Mouse (Mus musculus) forebrain, embryonic 15.5 days (tissue): ENCODE measurements around the gene Mybpc1. TPM values are rescaled to one million over a fixed set of nuclear protein-coding genes. Genes with fewer than 3 reads are reported as not detected.

Source experiments
- ATAC-seq: fragments of 200-750 bp; cut with Nextera tagmentation; replicated peaks from 2 replicates; pipeline ENCODE4 v1.8.0; 2017; ENCODE audit warnings: mild to moderate bottlenecking, moderate TSS enrichment, moderate library complexity
- H3K27ac ChIP-seq: fragments of 300-500 bp; sonication (generic); replicated peaks from 2 replicates; pipeline ENCODE4 v1.5.1; 2015; ENCODE audit warnings: mild to moderate bottlenecking, inconsistent platforms
- H3K27me3 ChIP-seq: fragments of 300-500 bp; sonication (generic); 2 replicates; pipeline ENCODE4 v1.6.1; 2015; ENCODE audit warnings: inconsistent platforms
- H3K36me3 ChIP-seq: fragments of 300-500 bp; sonication (generic); 2 replicates; pipeline ENCODE4 v1.6.1; 2015; ENCODE audit warnings: mild to moderate bottlenecking, inconsistent platforms
- H3K4me1 ChIP-seq: fragments of 300-500 bp; sonication (generic); 2 replicates; pipeline ENCODE4 v1.6.1; 2015; ENCODE audit warnings: inconsistent platforms
- H3K4me2 ChIP-seq: fragments of 300-500 bp; sonication (generic); replicated peaks from 2 replicates; pipeline ENCODE4 v1.6.1; 2015; ENCODE audit warnings: mild to moderate bottlenecking, inconsistent platforms
- H3K4me3 ChIP-seq: fragments of 300-500 bp; sonication (generic); 2 replicates; pipeline ENCODE4 v1.5.1; 2015; ENCODE audit warnings: mild to moderate bottlenecking, inconsistent platforms
- H3K9ac ChIP-seq: fragments of 300-500 bp; sonication (generic); replicated peaks from 2 replicates; pipeline ENCODE4 v1.6.1; 2015; ENCODE audit warnings: mild to moderate bottlenecking, inconsistent platforms
- H3K9me3 ChIP-seq: fragments of 300-500 bp; sonication (generic); 2 replicates; pipeline ENCODE4 v1.6.1; 2016; ENCODE audit warnings: inconsistent platforms
- WGBS: fragments of 180-500 bp; shearing (Covaris S2); methylation state at CpG from one replicate; pipeline ENCODE4 v1.1.7; 2015; ENCODE audit warnings: mixed read lengths; 5-methylcytosine and 5-hydroxymethylcytosine counted together
- polyA plus RNA-seq: library from polyadenylated mRNA; unstranded; fragments of >200 nt; fragmentation: Nextera tagmentation; extraction: Ambion mirVana; gene quantifications from 2 replicates; pipeline ENCODE4 v1.2.1, GENCODE M21; 2015

Mybpc1 gene
- 0.99 and 1.6 TPM in 2 replicates for polyA plus RNA-seq

DNA sequence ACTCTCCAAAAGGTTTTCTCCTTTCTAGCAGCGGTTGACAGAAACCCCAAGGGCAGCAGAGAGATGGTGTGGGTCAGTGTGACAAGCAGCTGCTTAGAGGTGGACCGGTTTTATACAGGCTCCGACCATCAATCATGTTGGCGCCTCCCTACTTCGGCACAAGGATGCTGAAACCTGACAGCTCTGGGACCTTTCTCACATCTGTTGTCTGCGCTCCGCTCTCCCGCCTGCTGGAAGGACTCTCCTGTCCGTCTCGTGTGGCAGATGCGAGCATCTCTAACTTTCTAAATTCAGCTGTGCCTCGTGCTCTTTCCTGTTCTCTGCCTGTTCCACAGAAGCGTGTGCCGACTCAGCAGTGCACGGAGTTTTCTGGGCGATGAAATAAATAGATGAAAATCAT, at the start of gene Mybpc1:
TSS of gene Mybpc1 (minus strand) at position 210 of the 400 bp plus-strand sequence.
- Histone ChIP-seq H3K4me3 (no peak within 1 kb of the TSS), H3K9me3 (no peaks in the 10 kb centered on the region), H3K27me3 (no peaks in the 10 kb centered on the region), H3K36me3 (no peaks in the 10 kb centered on the region), H3K4me2 (no peak within 1 kb of the TSS), H3K9ac (no peak within 1 kb of the TSS), H3K4me1 (peaks cover 9% of the 10 kb centered on the region), H3K27ac (no peak within 1 kb of the TSS)
- no peak for ATAC-seq
- 54% methylated on average over 16 of the region's 16 CpGs for WGBS

DNA sequence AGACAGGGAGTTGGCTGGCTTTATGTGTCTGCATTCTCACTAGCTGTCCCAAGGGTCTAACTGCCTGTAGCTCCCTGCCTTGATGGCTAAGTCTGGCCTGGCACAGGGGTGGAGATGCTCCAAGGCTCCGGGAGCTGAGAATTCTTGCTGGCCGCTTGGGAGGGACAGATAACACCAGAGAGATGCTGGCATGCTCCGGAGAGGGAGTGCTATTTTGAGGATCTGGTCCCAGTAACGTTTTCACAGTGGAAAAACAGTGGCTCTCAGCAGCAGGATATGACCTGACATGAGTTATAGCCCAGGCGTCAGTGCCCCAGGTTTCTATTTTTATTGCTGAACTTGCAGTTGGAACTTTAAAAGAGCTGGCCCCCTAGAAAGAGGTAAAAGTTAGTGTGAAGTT, 40.5 kb upstream of the Mybpc1 start:
- no peak overlapping the region for H3K27ac ChIP-seq
- no peaks in the 10 kb centered on the region for H3K9me3 ChIP-seq
- no peaks in the 10 kb centered on the region for H3K4me1 ChIP-seq
- no peak for ATAC-seq
- no peak overlapping the region for H3K9ac ChIP-seq
- H3K4me3 ChIP-seq: no peak overlapping the region
- no peak overlapping the region for H3K4me2 ChIP-seq
- no peaks in the 10 kb centered on the region for H3K36me3 ChIP-seq
- 74% methylated on average over 5 of the region's 5 CpGs for WGBS
- H3K27me3 ChIP-seq: no peaks in the 10 kb centered on the region

DNA sequence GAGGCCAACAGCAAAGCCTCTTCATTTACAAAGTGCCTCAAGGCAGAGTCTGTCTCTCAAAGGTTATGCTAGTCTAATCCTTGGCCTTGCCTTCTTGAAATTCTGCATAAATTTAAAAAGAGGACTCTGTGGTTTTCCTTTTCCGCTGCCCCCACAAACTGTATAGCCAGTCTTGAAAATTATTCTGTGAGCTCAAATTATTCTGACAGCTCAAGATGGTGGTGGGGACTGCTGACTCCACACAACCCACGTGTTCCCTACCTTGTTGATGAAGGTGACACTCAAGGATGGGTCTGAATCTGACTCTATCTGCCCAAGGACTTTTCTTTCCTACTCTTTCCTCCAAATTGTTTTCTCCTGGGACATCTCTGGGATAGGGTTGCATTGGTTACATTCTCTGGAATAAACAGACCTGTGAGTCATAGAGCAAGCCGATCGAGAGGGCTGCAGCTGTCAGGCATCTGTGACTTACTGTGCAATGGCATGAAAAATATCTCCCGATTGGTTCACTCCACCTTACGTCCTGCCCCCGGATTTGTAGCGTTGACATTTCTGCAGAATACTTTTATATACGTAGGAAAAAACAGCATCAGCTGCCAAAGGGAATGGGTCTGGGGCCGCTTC, 26.5 kb upstream of the Mybpc1 start:
- Histone ChIP-seq H3K9ac (no peak overlapping the region), H3K4me3 (no peak overlapping the region), H3K27me3 (no peaks in the 10 kb centered on the region), H3K27ac (no peak overlapping the region), H3K9me3 (no peaks in the 10 kb centered on the region), H3K4me2 (no peak overlapping the region), H3K4me1 (no peaks in the 10 kb centered on the region), H3K36me3 (no peaks in the 10 kb centered on the region)
- 86% methylated on average over 10 of the region's 10 CpGs for WGBS
- ATAC-seq: no peak

DNA sequence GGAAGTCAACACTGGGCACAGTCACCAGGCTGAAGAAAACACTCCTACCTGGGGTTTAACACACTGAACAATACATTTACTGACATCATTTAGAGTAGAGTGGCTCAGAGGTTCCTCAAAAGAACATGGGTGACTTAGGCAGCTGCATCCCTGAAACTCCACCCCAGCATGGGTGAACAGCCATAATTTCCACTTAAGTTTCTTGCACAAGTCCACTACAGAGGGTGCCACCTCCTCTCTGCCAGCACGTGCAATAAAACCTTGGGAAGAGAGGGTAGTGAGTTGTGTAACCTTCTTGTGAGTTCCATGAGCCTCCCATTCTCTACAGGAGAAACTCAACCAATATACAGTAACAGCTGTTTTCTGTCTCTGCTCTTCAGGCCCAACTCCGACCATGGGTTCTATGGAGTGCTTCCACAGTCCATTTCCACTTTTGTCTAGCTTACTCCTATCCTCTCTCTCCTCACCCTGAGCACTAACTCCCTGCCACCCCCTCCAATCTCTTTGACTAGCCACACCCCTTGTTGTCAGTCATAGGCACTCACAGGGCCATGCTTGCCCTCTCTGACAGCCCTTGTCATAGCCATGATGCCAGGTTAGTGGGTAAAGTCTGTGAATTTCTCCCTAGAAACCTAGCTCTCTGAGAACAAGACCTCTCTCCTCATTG, 25.8 kb upstream of the Mybpc1 start:
- no peak overlapping the region for H3K4me3 ChIP-seq
- no peak overlapping the region for H3K27ac ChIP-seq
- ATAC-seq: no peak
- no peaks in the 10 kb centered on the region for H3K4me1 ChIP-seq
- 78% methylated on average over 2 of the region's 2 CpGs for WGBS
- no peaks in the 10 kb centered on the region for H3K27me3 ChIP-seq
- H3K36me3 ChIP-seq: no peaks in the 10 kb centered on the region
- H3K9ac ChIP-seq: no peak overlapping the region
- no peaks in the 10 kb centered on the region for H3K9me3 ChIP-seq
- no peak overlapping the region for H3K4me2 ChIP-seq

DNA sequence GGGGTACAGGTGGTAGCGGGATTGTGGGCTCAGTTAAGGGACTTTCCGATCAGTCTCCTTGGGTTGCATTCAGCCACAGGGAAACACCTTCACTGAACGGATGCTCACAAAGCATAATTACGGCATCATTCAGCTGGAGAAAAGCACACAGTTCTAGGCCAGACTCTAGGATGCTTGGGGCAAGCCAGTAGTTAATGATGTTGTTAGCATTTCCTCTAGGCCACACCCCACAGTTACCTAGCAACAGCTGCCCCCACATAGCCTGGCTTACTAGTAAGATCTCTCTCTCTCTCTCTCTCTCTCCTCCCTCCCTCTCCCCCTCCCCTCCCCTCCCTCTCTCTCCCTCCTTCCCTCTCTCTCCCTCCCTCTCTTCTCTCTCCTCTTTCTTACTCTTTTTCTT, 22.1 kb upstream of the Mybpc1 start:
- no peak overlapping the region for H3K27ac ChIP-seq

DNA sequence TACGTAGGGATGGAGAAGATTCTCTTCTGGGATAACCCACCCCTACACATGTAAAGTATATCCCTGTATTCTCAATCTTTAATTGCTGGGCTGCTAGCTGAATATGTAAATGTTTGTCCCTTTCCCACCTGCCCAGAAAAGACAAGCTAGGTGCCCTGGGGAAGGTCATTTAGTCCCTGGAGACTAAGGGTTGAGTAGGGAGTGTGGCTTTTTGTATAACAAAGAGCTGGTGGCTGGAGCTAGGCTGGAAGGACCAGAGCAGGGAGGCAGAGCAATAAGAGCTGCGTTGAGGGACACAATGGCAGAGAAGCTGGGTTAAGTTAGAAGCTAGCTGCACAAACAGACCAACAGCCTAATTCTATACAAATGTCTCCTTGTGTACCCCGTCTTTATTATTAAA, 21.2 kb upstream of the Mybpc1 start:
- Histone ChIP-seq H3K9me3 (no peaks in the 10 kb centered on the region), H3K9ac (no peak overlapping the region), H3K4me2 (no peak overlapping the region), H3K27ac (no peak overlapping the region), H3K36me3 (no peaks in the 10 kb centered on the region), H3K27me3 (no peaks in the 10 kb centered on the region), H3K4me1 (no peaks in the 10 kb centered on the region), H3K4me3 (no peak overlapping the region)
- ATAC-seq: no peak
- WGBS: 68% methylated on average over 3 of the region's 3 CpGs

More for the DNA sequence above, 22.1 kb upstream of the Mybpc1 start:
- H3K9me3 ChIP-seq: no peaks in the 10 kb centered on the region
- 45% methylated on average over 4 of the region's 4 CpGs for WGBS
- no peaks in the 10 kb centered on the region for H3K4me1 ChIP-seq
- no peaks in the 10 kb centered on the region for H3K27me3 ChIP-seq
- H3K36me3 ChIP-seq: no peaks in the 10 kb centered on the region
- H3K9ac ChIP-seq: no peak overlapping the region
- ATAC-seq: no peak; the same call in 1 of the 2 replicates
- no peak overlapping the region for H3K4me3 ChIP-seq
- H3K4me2 ChIP-seq: no peak overlapping the region

DNA sequence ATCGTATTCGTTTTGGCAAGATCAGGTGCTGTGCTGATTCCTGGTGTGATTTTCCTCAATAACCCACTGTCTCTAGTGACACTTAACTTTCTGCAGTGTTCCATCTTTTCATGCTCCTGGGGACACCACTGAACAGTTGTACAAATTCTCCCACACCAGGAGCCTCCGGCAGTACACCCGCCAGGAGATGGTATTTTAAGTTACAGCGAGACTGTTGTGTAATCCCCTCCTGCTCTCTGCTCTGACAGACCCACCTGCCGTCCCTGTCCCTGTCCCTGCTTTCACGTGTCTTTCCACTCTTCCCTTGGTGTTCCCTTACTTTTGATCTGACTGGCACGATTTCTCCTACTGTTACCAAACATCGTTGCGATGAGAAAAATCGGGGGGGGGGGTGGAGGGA, 19.3 kb upstream of the Mybpc1 start:
- WGBS: 90% methylated on average over 11 of the region's 11 CpGs
- no peak overlapping the region for H3K4me3 ChIP-seq

DNA sequence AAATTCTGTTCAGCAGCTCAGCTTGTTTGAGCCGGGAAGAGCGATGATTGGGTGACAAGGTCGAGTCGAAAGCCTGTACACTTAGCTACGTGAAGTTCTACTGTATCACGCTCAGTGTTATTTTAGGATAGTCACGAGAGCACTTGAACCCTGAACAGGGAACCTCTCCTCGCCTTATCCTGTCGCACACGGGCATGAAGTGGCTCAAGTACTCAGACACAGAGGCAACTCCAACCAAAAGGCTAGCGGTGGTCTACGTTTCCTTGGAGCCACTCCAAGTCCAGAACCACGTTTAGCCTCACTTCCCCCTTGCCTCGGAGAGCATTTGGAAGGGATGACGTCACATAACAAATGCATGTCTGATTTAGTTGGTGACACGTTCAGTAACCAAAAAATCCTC, 17.7 kb upstream of the Mybpc1 start:
- Histone ChIP-seq H3K9ac (no peak overlapping the region), H3K36me3 (no peaks in the 10 kb centered on the region), H3K4me1 (no peaks in the 10 kb centered on the region), H3K4me3 (no peak overlapping the region), H3K27ac (no peak overlapping the region), H3K9me3 (no peaks in the 10 kb centered on the region), H3K27me3 (no peaks in the 10 kb centered on the region), H3K4me2 (no peak overlapping the region)
- no peak for ATAC-seq
- 82% methylated on average over 16 of the region's 16 CpGs for WGBS

More for the DNA sequence above, 19.3 kb upstream of the Mybpc1 start:
- Histone ChIP-seq H3K27me3 (no peaks in the 10 kb centered on the region), H3K9me3 (no peaks in the 10 kb centered on the region), H3K36me3 (no peaks in the 10 kb centered on the region), H3K9ac (no peak overlapping the region), H3K27ac (no peak overlapping the region), H3K4me1 (no peaks in the 10 kb centered on the region), H3K4me2 (no peak overlapping the region)
- ATAC-seq: no peak

DNA sequence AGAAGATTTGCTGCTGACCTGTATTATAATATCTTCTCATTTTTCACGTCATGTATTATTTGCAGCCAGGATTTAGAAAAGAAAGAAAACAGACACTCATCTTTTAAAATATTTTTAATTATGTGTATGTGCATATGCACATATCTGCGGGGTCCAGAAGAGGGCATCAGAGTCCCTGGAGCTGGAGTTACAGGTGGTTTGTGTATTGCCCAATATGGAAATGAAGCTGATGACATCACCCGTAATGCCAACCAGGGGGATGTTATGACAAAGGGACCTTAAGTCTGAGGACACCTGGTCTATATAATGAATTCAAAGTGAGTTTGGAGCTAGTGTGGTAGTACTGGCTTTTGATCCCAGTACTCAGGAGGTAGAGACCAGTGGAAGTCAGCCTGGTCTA, 15.9 kb upstream of the Mybpc1 start:
- Histone ChIP-seq H3K27ac (no peak overlapping the region), H3K4me3 (no peak overlapping the region), H3K9ac (no peak overlapping the region), H3K4me2 (no peak overlapping the region), H3K36me3 (no peaks in the 10 kb centered on the region), H3K4me1 (no peaks in the 10 kb centered on the region), H3K27me3 (no peaks in the 10 kb centered on the region), H3K9me3 (no peaks in the 10 kb centered on the region)
- no peak for ATAC-seq
- 95% methylated on average over 3 of the region's 3 CpGs for WGBS

DNA sequence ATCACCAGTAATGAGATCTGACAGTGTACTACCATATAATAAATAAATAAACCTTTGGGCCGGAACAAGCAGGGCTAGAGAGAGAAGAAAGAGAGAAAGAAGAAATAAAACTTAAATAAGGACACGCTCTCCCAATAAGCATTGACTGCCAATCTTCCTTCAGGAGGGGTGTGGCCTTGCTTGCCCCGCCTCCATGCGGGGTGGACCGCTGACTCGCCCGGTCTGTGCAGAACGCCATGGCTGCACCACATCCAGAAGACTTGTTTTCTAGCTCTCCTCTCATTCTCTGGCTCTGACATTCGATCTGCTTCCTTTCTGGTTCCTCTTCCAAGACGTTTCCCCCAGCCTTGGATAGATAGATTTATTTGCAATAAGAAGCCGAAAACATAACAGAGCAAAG, 8.1 kb upstream of the Mybpc1 start:
- Histone ChIP-seq H3K36me3 (no peaks in the 10 kb centered on the region), H3K27ac (no peak overlapping the region), H3K27me3 (no peaks in the 10 kb centered on the region), H3K4me3 (no peak overlapping the region), H3K9me3 (no peaks in the 10 kb centered on the region), H3K4me1 (no peaks in the 10 kb centered on the region), H3K9ac (no peak overlapping the region), H3K4me2 (no peak overlapping the region)
- WGBS: 91% methylated on average over 11 of the region's 11 CpGs
- ATAC-seq: no peak

DNA sequence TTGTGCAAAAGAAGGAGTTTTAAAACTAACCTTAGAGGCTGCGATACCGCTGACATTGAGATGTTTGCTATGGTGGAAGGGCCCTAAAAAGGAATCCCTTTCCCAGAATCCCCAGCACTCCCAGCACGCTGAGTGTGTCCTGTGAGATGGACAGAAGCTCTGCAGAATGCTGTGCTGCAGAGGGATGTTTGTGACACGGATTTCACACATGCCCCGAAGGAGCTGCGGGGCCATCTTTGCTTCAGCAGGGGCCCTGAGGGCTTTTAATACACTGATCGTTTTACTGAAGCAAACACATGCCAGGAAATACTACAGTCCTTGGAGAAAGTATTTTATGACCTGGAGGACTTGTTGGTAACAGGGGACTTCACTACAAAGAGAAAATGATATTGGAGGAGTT, 1.7 kb upstream of the Mybpc1 start:
- ATAC-seq: no peak
- Histone ChIP-seq H3K27me3 (no peaks in the 10 kb centered on the region), H3K4me2 (no peak overlapping the region), H3K9ac (no peak overlapping the region), H3K4me3 (no peak overlapping the region), H3K9me3 (no peaks in the 10 kb centered on the region), H3K27ac (no peak overlapping the region), H3K36me3 (no peaks in the 10 kb centered on the region), H3K4me1 (peaks cover 9% of the 10 kb centered on the region)
- 84% methylated on average over 7 of the region's 7 CpGs for WGBS

DNA sequence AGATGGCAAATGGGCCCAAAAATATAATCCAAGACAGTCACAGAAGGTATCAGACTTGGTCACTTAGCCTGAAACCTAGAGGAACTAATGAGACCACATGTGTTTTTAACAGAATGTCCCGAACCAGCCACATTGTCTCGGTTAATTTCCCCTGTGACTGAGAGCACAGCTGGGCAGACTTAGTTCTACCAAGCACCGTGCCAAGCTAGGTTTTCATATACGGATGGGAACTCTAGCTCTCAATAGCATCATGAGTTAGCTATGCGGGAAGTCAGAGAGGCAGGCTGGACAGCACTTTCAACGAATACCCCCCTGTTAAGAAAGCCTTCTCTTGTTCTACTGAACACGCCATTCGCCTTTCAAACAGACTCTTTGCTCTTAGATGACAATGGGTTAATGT, 1.1 kb upstream of the Mybpc1 start:
- WGBS: 80% methylated on average over 8 of the region's 8 CpGs
- H3K36me3 ChIP-seq: no peaks in the 10 kb centered on the region
- H3K9ac ChIP-seq: no peak overlapping the region

DNA sequence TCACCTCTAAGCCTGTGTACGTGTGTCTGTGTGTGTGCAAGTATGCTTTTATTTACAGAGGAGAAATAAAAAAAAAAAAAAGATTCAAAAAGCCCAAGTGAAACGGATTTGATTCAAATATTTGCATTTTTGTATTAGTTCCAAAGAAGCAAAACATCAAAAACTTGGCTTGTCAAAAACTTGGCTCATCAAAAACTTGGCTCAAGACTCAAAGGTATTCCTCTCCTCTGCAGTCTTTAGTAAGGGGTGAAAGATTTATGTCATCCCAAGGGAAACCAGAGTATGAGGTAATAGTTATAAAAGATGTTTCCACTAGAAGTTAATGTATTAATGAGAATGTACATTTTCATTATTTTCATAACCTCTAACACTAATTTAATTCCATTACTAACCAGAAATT, 1.2 kb downstream of the Mybpc1 start:
- H3K27ac ChIP-seq: no peak overlapping the region
- H3K4me2 ChIP-seq: no peak overlapping the region
- ATAC-seq: no peak
- no peak overlapping the region for H3K9ac ChIP-seq
- no peak overlapping the region for H3K4me3 ChIP-seq
- peaks cover 9% of the 10 kb centered on the region for H3K4me1 ChIP-seq
- no peaks in the 10 kb centered on the region for H3K27me3 ChIP-seq
- H3K36me3 ChIP-seq: no peaks in the 10 kb centered on the region
- WGBS: 35% methylated on average over 2 of the region's 2 CpGs
- no peaks in the 10 kb centered on the region for H3K9me3 ChIP-seq

More for the DNA sequence above, 1.1 kb upstream of the Mybpc1 start:
- H3K4me3 ChIP-seq: no peak overlapping the region
- no peak overlapping the region for H3K4me2 ChIP-seq
- no peaks in the 10 kb centered on the region for H3K27me3 ChIP-seq
- no peak overlapping the region for H3K27ac ChIP-seq
- H3K4me1 ChIP-seq: peaks cover 9% of the 10 kb centered on the region
- H3K9me3 ChIP-seq: no peaks in the 10 kb centered on the region
- no peak for ATAC-seq
